Mouse (Mus musculus): ENCODE data around the gene B4gat1.

DNA sequence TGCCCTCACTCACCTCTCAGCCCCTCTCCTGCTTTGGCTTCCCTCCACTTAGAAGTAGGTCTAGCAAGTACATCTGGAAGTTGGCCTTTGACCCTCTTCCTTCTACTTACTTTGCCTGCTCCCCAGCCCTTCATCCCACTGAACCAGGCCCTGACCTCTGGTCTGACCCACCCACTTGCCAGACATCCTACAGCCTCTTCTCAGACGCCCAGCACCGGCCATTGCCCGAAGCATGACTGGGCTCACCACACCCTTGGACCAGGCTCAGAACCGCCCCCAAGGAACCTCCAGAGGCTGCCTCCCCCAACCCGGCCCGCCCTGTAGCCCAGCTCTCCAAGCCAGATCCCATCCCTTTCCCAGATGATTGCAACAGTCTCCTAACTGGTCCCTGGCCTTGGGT lies 23.8 kb downstream of the B4gat1 start:
- TF ChIP-seq CTCF (IDR thresholded peaks at IDR 0.05; ENCODE audit: low read depth), result no peak
- TF ChIP-seq EP300 (IDR thresholded peaks at IDR 0.05; ENCODE audit: low read depth), result no peak

Measured in liver, embryonic 14.5 days (tissue).